Mouse (Mus musculus): Measurements from ENCODE around the gene Vmn1r70. TPM values are rescaled to one million over a fixed set of nuclear protein-coding genes. Genes with fewer than 3 reads are reported as not detected.

The Vmn1r70 gene
- not detected in 2 replicates for polyA plus RNA-seq (2015; fragmentation: Nextera tagmentation; extraction: Ambion mirVana)

DNA sequence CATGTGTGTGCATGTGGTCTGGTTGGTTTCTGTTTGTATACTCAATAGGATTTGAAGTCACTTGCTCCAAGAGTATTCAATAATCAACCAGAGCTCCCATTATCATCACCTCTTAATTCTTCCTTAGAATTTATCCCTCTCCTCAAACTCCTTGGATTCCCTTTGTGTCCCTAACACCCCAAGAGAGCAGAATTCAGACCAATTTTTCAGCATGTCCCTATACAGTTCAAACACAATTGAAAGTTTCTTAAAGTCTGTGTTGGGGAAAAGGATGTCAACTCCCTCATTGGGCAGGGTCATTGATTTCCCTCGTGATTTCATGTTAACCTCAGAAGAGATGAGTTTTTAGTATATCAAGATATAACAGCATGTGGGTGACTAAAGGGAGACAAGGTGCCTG lies at the start of gene Vmn1r70:
TSS of gene Vmn1r70 (plus strand) at position 301 of the 400 bp plus-strand sequence.
- no peak within 1 kb of the TSS for H3K9ac ChIP-seq (ENCODE audit: low read depth, low read length)
- WGBS, result 67% methylated on average over 1 of the region's 1 CpGs
- no peak within 1 kb of the TSS for H3K4me3 ChIP-seq (ENCODE audit: low read depth, low read length)
- ATAC-seq, result no peak
- H3K4me1 ChIP-seq (ENCODE audit: control insufficient read depth, insufficient read depth, low read length), result no peaks in the 10 kb centered on the region
- no peaks in the 10 kb centered on the region for H3K36me3 ChIP-seq (ENCODE audit: control insufficient read depth, insufficient read depth, low read length)
- no peaks in the 10 kb centered on the region for H3K27me3 ChIP-seq (ENCODE audit: control insufficient read depth, insufficient read depth, low read depth, low read length)
- H3K9me3 ChIP-seq (replicated peaks; ENCODE audit: control insufficient read depth, low read length, poor library complexity, severe bottlenecking), result peaks cover 37% of the 10 kb centered on the region
- H3K27ac ChIP-seq (ENCODE audit: low read length), result no peak within 1 kb of the TSS
- H3K4me2 ChIP-seq (ENCODE audit: low read length), result no peak within 1 kb of the TSS

DNA sequence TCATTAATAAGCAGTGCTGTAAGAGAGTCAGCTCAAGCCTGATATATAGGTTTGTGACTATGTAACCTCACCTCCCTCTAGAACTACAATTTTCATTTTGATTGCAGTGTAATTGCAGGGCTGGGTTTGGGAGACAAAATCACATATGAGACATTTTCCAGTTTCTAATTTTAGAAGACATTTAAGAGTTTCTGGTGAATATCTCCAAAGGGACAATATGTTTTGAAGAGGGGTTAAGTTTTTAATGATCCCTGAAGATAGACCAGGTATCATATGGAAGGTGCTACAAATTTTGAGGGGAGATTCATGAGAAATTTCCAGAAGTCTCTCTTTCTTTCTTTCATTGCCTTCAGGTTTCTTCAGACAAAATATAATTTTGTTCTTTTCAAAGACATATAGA lies 17.8 kb upstream of the Vmn1r70 start, which contains the start of gene Vmn1r69:
TSS of gene Vmn1r69 (minus strand) at position 101 of the 400 bp plus-strand sequence.
- H3K27ac ChIP-seq (ENCODE audit: low read length), result no peak within 1 kb of the TSS
- H3K4me3 ChIP-seq (ENCODE audit: low read depth, low read length), result no peak within 1 kb of the TSS
- ATAC-seq, result no peak
- no peaks in the 10 kb centered on the region for H3K36me3 ChIP-seq (ENCODE audit: control insufficient read depth, insufficient read depth, low read length)
- no peak within 1 kb of the TSS for H3K4me2 ChIP-seq (ENCODE audit: low read length)
- no peaks in the 10 kb centered on the region for H3K4me1 ChIP-seq (ENCODE audit: control insufficient read depth, insufficient read depth, low read length)
- H3K9ac ChIP-seq (ENCODE audit: low read depth, low read length), result no peak within 1 kb of the TSS
- H3K9me3 ChIP-seq (replicated peaks; ENCODE audit: control insufficient read depth, low read length, poor library complexity, severe bottlenecking), result peaks cover 11% of the 10 kb centered on the region
- no peaks in the 10 kb centered on the region for H3K27me3 ChIP-seq (ENCODE audit: control insufficient read depth, insufficient read depth, low read depth, low read length)

Other genes starting within 250 kb of the Vmn1r70 start
- gene Vmn1r67, start 188.2 kb upstream of the Vmn1r70 start, polyA plus RNA-seq (2015; fragmentation: Nextera tagmentation; extraction: Ambion mirVana), result not detected in 2 replicates
- 45.3 and 55.5 TPM in 2 replicates for gene Zik1, start 136.1 kb upstream of the Vmn1r70 start, polyA plus RNA-seq (2015; fragmentation: Nextera tagmentation; extraction: Ambion mirVana)
- gene Vmn1r68, start 73.0 kb upstream of the Vmn1r70 start, polyA plus RNA-seq (2015; fragmentation: Nextera tagmentation; extraction: Ambion mirVana), result not detected in 2 replicates
- gene Vmn1r69, start 17.9 kb upstream of the Vmn1r70 start, polyA plus RNA-seq (2015; fragmentation: Nextera tagmentation; extraction: Ambion mirVana), result not detected in 2 replicates
- gene Nlrp4b, start 56.3 kb downstream of the Vmn1r70 start, polyA plus RNA-seq (2015; fragmentation: Nextera tagmentation; extraction: Ambion mirVana), result not detected in 2 replicates
- gene Vmn1r71, start 122.8 kb downstream of the Vmn1r70 start, polyA plus RNA-seq (2015; fragmentation: Nextera tagmentation; extraction: Ambion mirVana), result not detected in 2 replicates

All from midbrain, embryonic 16.5 days (tissue).